Mouse (Mus musculus) heart, postnatal 14 days (tissue): ENCODE results near the gene Gm15140. TPM values are rescaled to one million over a fixed set of nuclear protein-coding genes. Genes with fewer than 3 reads are reported as not detected.
"Not testable (repeated sequence)": the region's sequence is repeated elsewhere in the genome, so short reads cannot be mapped to it uniquely, and the experiment has no call there.

ENCODE experiments used
- DNase-seq, 2 experiments: peaks; one replicate each; pipeline ENCODE4 v3.0.0; 2021 to 2022
- intact Hi-C: fragments of 180-260 bp; cut with DNase I; formaldehyde crosslinking; loops from one replicate; pipeline ENCODE4 v1.15.1; 2025
- long read RNA-seq, 2 experiments: library from polyadenylated mRNA; stranded (forward); transcript quantifications; one replicate each; pipeline ENCODE4 v2.0.0; 2021
- total RNA-seq, 2 experiments: library from RNA; stranded (reverse); gene quantifications; 2 replicates each; pipeline ENCODE4 v1.2.3; 2021

Gm15140 gene
- total RNA-seq, result not detected
- long read RNA-seq, experiment 1, result 0 reads
- long read RNA-seq, experiment 2, result 0 reads

GRCm38 (mm10) chrX:154120585-154120984 lies at the start of gene Gm15140:
Gm15140 (minus strand) TSS chrX:154120685.
- DNase-seq, intact Hi-C loops: not testable (repeated sequence)

Other genes with a start within 250 kb of the Gm15140 start
- gene Samt1, start 108.0 kb downstream of the Gm15140 start, total RNA-seq, result not detected
- not detected for gene 4921511M17Rik, start 86.9 kb downstream of the Gm15140 start, total RNA-seq
- not detected for gene Gm10057, start 65.6 kb downstream of the Gm15140 start, total RNA-seq
- gene 4930524N10Rik, start 222.7 kb upstream of the Gm15140 start, total RNA-seq, result not detected